Mouse (Mus musculus) liver, embryonic 12.5 days (tissue): ENCODE results near the gene Ankrd6. TPM values are rescaled to one million over a fixed set of nuclear protein-coding genes. Genes with fewer than 3 reads are reported as not detected.
A peak's percentile ranks its signal among the peaks of the same experiment; 100 is the strongest.

Experiments used
- ATAC-seq: fragments of 200-750 bp; cut with Nextera tagmentation; 2 replicates; pipeline ENCODE4 v1.8.0; 2017; ENCODE audit warnings: moderate number of reproducible peaks, mild to moderate bottlenecking, moderate library complexity
- H3K27ac ChIP-seq: fragments of 300-500 bp; sonication (generic); 2 replicates; pipeline ENCODE4 v1.5.1; 2016; ENCODE audit warnings: mild to moderate bottlenecking
- H3K27me3 ChIP-seq: fragments of 300-500 bp; sonication (generic); replicated peaks from 2 replicates; pipeline ENCODE4 v1.6.1; 2016; ENCODE audit warnings: mild to moderate bottlenecking, moderate library complexity
- H3K36me3 ChIP-seq: fragments of 300-500 bp; sonication (generic); 2 replicates; pipeline ENCODE4 v1.6.1; 2016; ENCODE audit warnings: mild to moderate bottlenecking, moderate library complexity
- H3K4me1 ChIP-seq: fragments of 300-500 bp; sonication (generic); 2 replicates; pipeline ENCODE4 v1.6.1; 2016
- H3K4me2 ChIP-seq: fragments of 300-500 bp; sonication (generic); 2 replicates; pipeline ENCODE4 v1.6.1; 2016; ENCODE audit warnings: mild to moderate bottlenecking, moderate library complexity
- H3K4me3 ChIP-seq: fragments of 300-500 bp; sonication (generic); 2 replicates; pipeline ENCODE4 v1.5.1; 2016; ENCODE audit warnings: mild to moderate bottlenecking, moderate library complexity
- H3K9ac ChIP-seq: fragments of 300-500 bp; sonication (generic); 2 replicates; pipeline ENCODE4 v1.6.1; 2016; ENCODE audit warnings: mild to moderate bottlenecking, moderate library complexity
- H3K9me3 ChIP-seq: fragments of 300-500 bp; sonication (generic); replicated peaks from 2 replicates; pipeline ENCODE4 v1.6.1; 2016; ENCODE audit warnings: mild to moderate bottlenecking, moderate library complexity
- WGBS: fragments of 180-500 bp; shearing (Covaris S2); methylation state at CpG from one replicate; pipeline ENCODE4 v1.1.7; 2016; ENCODE audit not compliant: insufficient replicate concordance; 5-methylcytosine and 5-hydroxymethylcytosine counted together
- polyA plus RNA-seq: library from polyadenylated mRNA; unstranded; fragments of >200 nt; fragmentation: Nextera tagmentation; extraction: Ambion mirVana; gene quantifications from 2 replicates; pipeline ENCODE4 v1.2.1, GENCODE M21; 2016

The Ankrd6 gene
- polyA plus RNA-seq, 1 experiment from 2014 or later, result 1.5 TPM

DNA sequence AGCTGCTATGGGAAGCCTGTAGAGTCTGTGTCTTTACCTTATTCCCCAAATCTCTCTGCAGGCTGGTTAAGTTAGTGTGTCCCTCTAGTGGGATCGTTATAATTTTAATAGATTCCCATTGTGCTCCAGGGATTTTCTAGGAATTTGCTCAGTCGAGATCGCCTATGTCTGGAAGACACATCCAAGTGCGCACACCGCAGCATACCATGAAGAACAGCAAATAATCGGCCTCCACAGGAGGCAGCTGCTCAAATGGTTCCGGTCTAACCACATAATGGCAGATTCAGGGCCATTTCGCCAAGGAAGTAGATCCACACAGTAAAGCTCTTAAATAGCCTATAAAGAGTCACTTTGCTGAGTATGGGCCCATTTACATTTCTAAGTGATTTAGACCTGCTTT lies 98.3 kb downstream of the Ankrd6 start:
- Histone ChIP-seq H3K9ac (no peak overlapping the region), H3K36me3 (no peaks in the 10 kb centered on the region), H3K4me2 (no peak overlapping the region), H3K27me3 (0 out of 2 replicates have a peak, but pooled peaks cover 3% of the 10 kb centered on the region), H3K4me1 (no peaks in the 10 kb centered on the region), H3K27ac (no peak overlapping the region), H3K4me3 (no peak overlapping the region), H3K9me3 (no peaks in the 10 kb centered on the region)
- no peak for ATAC-seq
- WGBS, result 80% methylated on average over 8 of the region's 8 CpGs

DNA sequence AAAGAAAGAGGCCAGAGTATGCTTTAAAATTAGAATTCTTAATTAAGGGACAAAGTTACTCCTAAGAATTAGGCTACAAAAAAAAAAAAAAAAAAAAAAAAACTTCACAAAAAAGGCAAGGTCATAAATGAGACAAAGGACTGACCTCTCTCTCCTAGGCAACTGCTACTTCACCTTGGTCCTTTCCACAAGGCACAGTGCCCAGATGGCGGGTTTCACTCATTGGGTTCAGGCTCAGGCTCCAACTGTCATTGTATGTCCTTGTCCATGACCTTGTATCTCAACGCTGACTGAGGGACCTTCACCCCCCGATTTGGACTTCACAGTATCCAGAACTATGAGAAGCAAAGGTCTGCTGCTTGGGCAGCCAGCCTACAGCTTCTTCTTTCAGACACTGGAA lies 112.2 kb downstream of the Ankrd6 start:
- no peak for ATAC-seq
- WGBS, result 71% methylated on average over 3 of the region's 3 CpGs
- Histone ChIP-seq H3K36me3 (no peaks in the 10 kb centered on the region), H3K4me1 (0 out of 2 replicates have a peak, but pooled peaks cover 7% of the 10 kb centered on the region), H3K27ac (no peak overlapping the region), H3K4me3 (no peak overlapping the region), H3K9me3 (no peaks in the 10 kb centered on the region), H3K9ac (no peak overlapping the region), H3K4me2 (no peak overlapping the region), H3K27me3 (no peaks in the 10 kb centered on the region)

DNA sequence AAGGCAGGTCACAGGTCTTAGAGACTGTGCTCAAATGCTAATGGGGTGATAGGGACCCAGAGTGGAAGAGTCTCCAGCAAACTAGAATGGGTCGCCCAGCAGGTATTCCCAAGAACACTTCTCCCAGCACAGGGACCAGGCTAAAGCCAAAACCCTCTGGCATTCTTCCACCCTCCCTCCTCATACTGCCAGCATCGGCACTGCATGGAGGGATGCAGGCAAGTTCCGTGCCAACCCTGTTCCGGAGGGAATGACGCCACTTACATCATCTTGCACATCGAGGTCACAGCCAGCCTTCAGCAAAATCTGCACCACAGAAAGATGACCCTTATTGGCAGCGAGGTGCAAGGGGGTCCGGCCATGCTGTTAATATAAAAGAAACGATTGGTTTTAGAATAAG lies 114.6 kb downstream of the Ankrd6 start:
- H3K9me3 ChIP-seq, result no peaks in the 10 kb centered on the region
- H3K4me3 ChIP-seq, result no peak overlapping the region
- ATAC-seq, result no peak
- H3K36me3 ChIP-seq, result no peaks in the 10 kb centered on the region
- no peak overlapping the region for H3K27ac ChIP-seq
- no peak overlapping the region for H3K4me2 ChIP-seq
- 0 out of 2 replicates have a peak, but pooled peaks cover 7% of the 10 kb centered on the region for H3K4me1 ChIP-seq
- H3K9ac ChIP-seq, result no peak overlapping the region
- WGBS, result 75% methylated on average over 9 of the region's 9 CpGs
- no peaks in the 10 kb centered on the region for H3K27me3 ChIP-seq

DNA sequence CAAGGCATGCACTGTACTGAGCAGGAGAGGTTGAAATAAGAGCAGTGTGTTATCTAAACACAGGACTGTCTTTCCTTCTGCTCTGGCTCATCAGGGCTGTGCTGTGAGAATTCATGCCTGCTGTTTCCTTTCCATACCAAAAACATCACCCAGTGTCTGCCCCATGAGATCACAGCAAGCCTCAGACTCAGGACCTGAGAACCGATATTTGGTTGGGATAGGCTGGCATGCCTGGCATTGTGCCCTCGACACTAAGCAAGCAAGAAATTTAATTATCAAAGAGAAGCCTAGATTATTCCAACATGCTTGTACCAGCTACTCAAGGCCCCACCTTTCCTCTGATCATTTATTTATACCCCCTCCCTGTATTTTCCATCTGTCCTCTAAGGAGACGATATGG lies 116.1 kb downstream of the Ankrd6 start:
- no peaks in the 10 kb centered on the region for H3K27me3 ChIP-seq
- 69% methylated on average over 3 of the region's 3 CpGs for WGBS

DNA sequence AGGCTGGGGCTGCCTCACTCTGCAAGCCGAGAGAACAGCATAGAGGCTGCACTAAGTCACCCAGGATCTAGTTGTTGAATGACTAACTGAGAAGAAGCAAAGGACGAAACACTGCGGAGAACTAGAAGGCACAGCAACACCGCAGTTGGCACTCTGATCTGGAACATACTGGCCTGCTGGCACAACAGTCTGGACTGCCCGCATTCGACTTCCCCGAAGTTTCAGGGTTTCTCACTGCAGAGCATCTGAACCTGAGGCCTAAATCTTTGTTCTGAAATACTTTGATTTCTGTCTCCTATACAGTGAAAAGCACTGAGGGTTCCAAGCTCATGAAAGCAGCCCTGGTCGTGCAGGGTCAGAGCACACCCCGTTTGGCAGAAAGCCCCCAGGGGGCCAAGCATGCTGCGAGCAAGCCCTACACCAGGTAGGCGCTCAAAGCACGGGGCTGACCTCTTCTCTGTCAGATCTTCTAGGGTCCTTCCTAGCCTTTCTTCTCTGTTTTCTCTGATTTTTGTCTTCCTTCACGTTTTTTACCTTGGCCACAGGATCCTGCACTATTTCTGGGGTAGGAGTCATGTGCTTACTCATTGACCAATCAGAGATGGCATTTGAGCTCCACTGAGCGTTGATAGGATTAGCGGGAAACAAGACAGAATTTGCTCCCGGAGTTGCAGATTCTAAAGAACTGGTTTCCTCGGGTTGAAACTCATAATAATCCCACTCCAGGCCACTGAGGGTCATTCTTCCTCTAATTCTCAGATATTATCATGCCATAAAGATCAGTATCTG lies 117.0 kb downstream of the Ankrd6 start:
- no peaks in the 10 kb centered on the region for H3K9me3 ChIP-seq
- no peak overlapping the region for H3K9ac ChIP-seq
- 0 out of 2 replicates have a peak, but pooled peaks have one; percentile 65 for ATAC-seq
- H3K27ac ChIP-seq, result no peak overlapping the region
- 0 out of 2 replicates have a peak overlapping the region, but pooled peaks have one; percentile 16 for H3K4me3 ChIP-seq
- WGBS, result 43% methylated on average over 17 of the region's 17 CpGs
- peak overlapping the region; percentile 56 for H3K4me2 ChIP-seq
- H3K27me3 ChIP-seq, result no peaks in the 10 kb centered on the region
- no peaks in the 10 kb centered on the region for H3K36me3 ChIP-seq
- H3K4me1 ChIP-seq, result peaks cover 19% of the 10 kb centered on the region

More for the DNA sequence above, 116.1 kb downstream of the Ankrd6 start:
- peak overlapping the region; percentile 56 for H3K4me2 ChIP-seq
- H3K27ac ChIP-seq, result no peak overlapping the region
- peaks cover 10% of the 10 kb centered on the region; the same call in 1 of the 2 replicates for H3K4me1 ChIP-seq
- ATAC-seq, result no peak
- H3K4me3 ChIP-seq, result no peak overlapping the region
- H3K9ac ChIP-seq, result no peak overlapping the region
- no peaks in the 10 kb centered on the region for H3K36me3 ChIP-seq
- no peaks in the 10 kb centered on the region for H3K9me3 ChIP-seq

DNA sequence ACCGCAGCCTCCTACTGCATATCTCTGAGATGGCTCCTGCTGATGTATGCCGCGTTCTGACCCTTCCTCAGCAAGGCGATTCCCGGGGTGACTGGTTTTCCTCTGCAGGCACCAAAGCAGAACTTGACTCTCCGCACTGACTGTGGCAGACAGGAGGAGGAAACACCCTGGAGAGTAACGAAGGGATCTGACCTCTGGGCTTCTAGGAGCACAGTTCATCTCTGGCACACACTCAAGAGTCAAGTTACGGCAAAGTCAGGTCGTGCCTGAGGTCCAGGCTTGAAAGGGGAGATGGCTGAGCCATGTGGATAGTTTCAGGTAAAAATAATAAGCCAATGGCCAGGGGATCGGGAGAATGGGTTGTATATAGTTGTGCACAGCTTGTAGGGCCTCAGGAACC lies 121.3 kb downstream of the Ankrd6 start:
- Histone ChIP-seq H3K9me3 (no peaks in the 10 kb centered on the region), H3K4me1 (peaks cover 58% of the 10 kb centered on the region), H3K27ac (no peak overlapping the region), H3K9ac (no peak overlapping the region), H3K27me3 (no peaks in the 10 kb centered on the region), H3K4me2 (no peak overlapping the region), H3K36me3 (no peaks in the 10 kb centered on the region), H3K4me3 (no peak overlapping the region)
- 54% methylated on average over 10 of the region's 10 CpGs for WGBS
- ATAC-seq, result no peak

DNA sequence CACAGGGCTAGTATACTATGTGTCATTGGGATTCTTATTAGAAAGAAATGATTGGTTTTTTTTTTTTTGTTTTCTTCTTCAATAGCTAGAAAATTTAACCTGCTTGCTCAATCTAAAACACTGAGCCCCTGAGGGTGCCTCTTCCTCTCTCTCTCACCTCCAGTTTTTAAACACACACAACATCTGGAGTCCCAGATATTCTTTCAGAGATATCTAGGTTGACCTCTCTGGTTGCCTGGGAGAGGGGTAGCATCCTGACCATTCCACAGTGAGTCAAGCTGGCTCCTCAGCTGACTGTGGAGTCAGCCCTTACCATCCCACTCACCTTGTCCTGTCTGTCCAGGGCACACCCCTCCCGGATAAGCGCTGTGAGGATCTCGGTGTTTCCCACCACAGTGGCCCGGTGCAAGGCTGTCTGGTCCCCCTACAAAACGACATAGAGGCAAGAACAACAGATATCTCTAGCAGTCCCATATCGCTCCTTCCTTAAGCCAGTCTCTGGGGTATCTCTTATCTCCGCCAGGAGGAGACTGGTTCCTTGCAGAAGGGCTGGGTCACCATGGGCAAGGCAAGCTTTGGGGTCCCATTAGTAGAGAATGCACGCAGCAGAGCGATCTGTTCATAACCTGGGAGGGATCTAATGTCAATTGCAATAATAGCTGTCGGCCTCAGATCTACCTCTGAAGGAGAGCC lies 122.1 kb downstream of the Ankrd6 start:
- H3K4me1 ChIP-seq, result peaks cover 55% of the 10 kb centered on the region
- no peak overlapping the region for H3K4me3 ChIP-seq
- peak; percentile 86 for ATAC-seq
- H3K4me2 ChIP-seq, result peak overlapping the region; percentile 48
- no peaks in the 10 kb centered on the region for H3K27me3 ChIP-seq
- H3K9me3 ChIP-seq, result no peaks in the 10 kb centered on the region
- H3K27ac ChIP-seq, result peak overlapping the region; percentile 27; the same call in 1 of the 2 replicates
- 38% methylated on average over 10 of the region's 10 CpGs for WGBS
- H3K36me3 ChIP-seq, result no peaks in the 10 kb centered on the region
- no peak overlapping the region for H3K9ac ChIP-seq

DNA sequence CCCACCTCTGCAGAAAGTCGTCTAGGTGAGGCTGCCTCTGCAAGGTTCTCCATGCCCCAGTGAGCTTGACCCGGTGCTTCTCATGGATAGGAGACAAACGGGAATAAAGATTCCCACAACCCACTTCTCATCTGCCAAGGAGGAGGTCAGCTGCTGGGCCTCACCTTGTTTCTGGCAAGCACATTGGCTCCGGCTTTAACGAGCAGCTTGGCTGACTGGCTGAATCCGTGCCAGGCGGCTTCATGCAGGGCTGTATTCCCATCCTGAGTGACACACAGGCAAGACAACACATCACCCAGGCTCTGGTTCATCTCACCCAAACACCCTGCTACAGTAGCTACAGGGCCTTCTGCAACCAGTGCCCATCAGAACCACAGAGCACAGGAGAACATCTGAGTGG lies 123.7 kb downstream of the Ankrd6 start:
- Histone ChIP-seq H3K36me3 (no peaks in the 10 kb centered on the region), H3K27me3 (no peaks in the 10 kb centered on the region), H3K27ac (no peak overlapping the region), H3K9me3 (no peaks in the 10 kb centered on the region), H3K4me1 (peaks cover 55% of the 10 kb centered on the region), H3K4me2 (no peak overlapping the region), H3K9ac (no peak overlapping the region), H3K4me3 (no peak overlapping the region)
- no peak for ATAC-seq
- WGBS, result 68% methylated on average over 7 of the region's 7 CpGs

DNA sequence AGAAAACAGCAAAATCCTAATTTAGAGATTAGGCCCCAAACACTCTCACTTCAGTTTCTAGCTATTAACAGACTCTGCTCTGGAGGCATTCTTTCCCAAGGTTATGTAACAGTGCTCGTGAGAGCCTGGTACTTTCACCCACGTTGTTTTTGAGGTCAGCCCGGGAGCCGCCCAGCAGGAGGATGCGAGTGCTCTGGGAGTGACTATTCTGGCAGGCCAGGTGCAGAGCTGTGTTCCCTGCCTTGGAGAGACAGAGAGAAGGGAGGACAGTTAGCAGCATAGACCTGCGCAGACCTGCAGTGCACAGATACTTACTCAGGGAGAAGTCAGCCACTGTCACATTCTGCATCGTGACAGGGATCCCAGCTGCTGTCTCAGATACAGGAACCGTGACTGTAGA lies 126.4 kb downstream of the Ankrd6 start:
- ATAC-seq, result 0 out of 2 replicates have a peak, but pooled peaks have one; percentile 16

DNA sequence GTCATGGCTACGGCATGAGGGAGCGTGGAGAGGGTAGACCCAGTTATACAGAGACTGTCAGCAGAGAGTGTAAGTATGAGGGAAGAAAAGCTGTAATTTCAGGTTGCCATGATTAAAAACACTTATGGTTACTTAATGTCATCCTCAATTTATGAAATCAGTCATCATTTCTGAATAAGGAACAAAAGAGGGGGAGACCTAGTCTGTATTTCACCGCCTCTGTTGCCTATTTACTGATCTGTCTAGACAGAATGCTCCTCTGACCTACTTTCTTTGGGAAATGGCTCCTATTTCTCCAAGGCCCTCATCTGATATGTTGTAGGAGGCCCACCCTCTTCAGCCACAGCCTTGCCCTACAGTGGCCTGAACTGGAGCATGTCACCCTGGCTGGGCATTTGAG lies 130.0 kb downstream of the Ankrd6 start:
- Histone ChIP-seq H3K27ac (no peak overlapping the region), H3K4me2 (no peak overlapping the region), H3K4me3 (no peak overlapping the region), H3K27me3 (no peaks in the 10 kb centered on the region), H3K9ac (no peak overlapping the region), H3K36me3 (no peaks in the 10 kb centered on the region), H3K9me3 (no peaks in the 10 kb centered on the region), H3K4me1 (peaks cover 36% of the 10 kb centered on the region)
- ATAC-seq, result no peak
- WGBS, result 82% methylated on average over 3 of the region's 3 CpGs

More for the DNA sequence above, 126.4 kb downstream of the Ankrd6 start:
- Histone ChIP-seq H3K4me2 (no peak overlapping the region), H3K4me1 (peaks cover 49% of the 10 kb centered on the region), H3K27me3 (no peaks in the 10 kb centered on the region), H3K27ac (no peak overlapping the region), H3K9ac (no peak overlapping the region), H3K4me3 (no peak overlapping the region), H3K36me3 (no peaks in the 10 kb centered on the region), H3K9me3 (no peaks in the 10 kb centered on the region)
- WGBS, result 54% methylated on average over 8 of the region's 8 CpGs

DNA sequence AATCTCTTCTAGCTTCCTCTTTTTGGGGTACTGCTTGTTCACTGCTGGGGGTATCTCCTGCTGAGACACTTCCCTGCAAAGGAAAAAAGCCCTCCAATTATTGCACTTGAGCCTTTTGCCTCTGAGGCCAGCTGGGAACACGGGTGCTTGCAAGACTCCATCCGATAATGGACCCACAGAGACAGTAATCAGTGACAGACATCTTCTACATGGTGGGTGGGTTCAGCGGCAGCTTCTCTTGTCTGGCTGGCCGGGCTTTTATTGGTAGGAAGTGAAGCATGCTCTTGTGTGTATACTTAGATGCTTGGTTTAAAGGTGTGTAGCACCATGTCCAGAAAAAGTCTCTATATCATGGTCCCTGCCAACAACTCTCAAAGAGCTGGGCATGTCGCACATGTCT lies 133.2 kb downstream of the Ankrd6 start:
- Histone ChIP-seq H3K27ac (no peak overlapping the region), H3K4me2 (peak overlapping the region; percentile 26; the same call in 1 of the 2 replicates), H3K9me3 (no peaks in the 10 kb centered on the region), H3K36me3 (no peaks in the 10 kb centered on the region), H3K4me3 (no peak overlapping the region), H3K27me3 (no peaks in the 10 kb centered on the region), H3K9ac (no peak overlapping the region), H3K4me1 (peaks cover 21% of the 10 kb centered on the region)
- peak; percentile 53; the same call in 1 of the 2 replicates for ATAC-seq
- 40% methylated on average over 5 of the region's 5 CpGs for WGBS

DNA sequence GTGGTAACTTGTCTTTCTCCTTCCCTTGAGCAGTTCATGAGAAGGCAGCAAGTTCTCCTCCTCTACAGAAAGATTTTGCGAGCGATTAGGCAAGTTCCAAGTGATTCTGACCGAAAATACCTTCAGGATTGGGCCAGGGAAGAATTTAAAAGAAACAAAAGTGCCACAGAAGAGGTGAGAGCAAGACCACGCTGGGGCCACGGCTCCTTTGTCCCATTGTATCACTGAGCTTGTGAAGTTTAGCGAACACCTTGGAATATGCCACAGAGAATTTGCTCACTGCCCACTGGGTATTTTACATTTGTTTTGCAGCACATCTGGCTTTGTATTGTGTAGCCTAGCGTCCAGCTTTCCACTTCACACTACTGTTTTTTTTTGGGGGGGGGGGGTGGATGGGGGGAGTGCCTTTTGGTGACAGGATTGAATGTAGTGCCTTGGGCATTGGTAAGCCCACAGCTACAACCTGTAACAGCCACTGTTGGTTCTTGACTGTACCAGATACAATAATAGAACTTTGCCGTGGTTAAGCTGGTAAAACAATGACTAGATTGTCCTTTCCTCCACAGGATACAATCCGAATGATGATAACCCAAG lies 150.0 kb downstream of the Ankrd6 start:
- H3K4me2 ChIP-seq, result peak overlapping the region; percentile 81
- H3K9me3 ChIP-seq, result no peaks in the 10 kb centered on the region
- peak overlapping the region; percentile 98 for H3K27ac ChIP-seq
- H3K4me3 ChIP-seq, result peak overlapping the region; percentile 81
- ATAC-seq, result peak; percentile 22
- peak overlapping the region; percentile 81 for H3K9ac ChIP-seq
- 10% methylated on average over 9 of the region's 9 CpGs for WGBS
- no peaks in the 10 kb centered on the region for H3K27me3 ChIP-seq
- H3K36me3 ChIP-seq, result peaks cover 11% of the 10 kb centered on the region; the same call in 1 of the 2 replicates
- H3K4me1 ChIP-seq, result peaks cover 15% of the 10 kb centered on the region
